Mouse (Mus musculus) lung, postnatal 0 days (tissue): ENCODE results near the gene Ppp4r2. TPM values are rescaled to one million over a fixed set of nuclear protein-coding genes. Genes with fewer than 3 reads are reported as not detected.

Source experiments
- ATAC-seq: fragments of 200-750 bp; cut with Nextera tagmentation; 2 replicates; pipeline ENCODE4 v1.8.0; 2017; ENCODE audit warnings: moderate library complexity
- DNase-seq: peaks from one replicate; pipeline ENCODE4 v3.0.0-alpha.2; 2016; ENCODE audit warnings: low spot score
- H3K27ac ChIP-seq: fragments of 300-500 bp; sonication (generic); 2 replicates; pipeline ENCODE4 v1.5.1; 2014; ENCODE audit warnings: antibody characterized with exemption, mild to moderate bottlenecking, low read length, mixed read lengths
- H3K27me3 ChIP-seq: fragments of 300-500 bp; sonication (generic); replicated peaks from 2 replicates; pipeline ENCODE4 v1.6.1; 2014; ENCODE audit warnings: low read length, mixed read lengths; ENCODE audit not compliant: insufficient read depth
- H3K36me3 ChIP-seq: fragments of 300-500 bp; sonication (generic); 2 replicates; pipeline ENCODE4 v1.6.1; 2014; ENCODE audit warnings: low read length, mixed read lengths; ENCODE audit not compliant: insufficient read depth
- H3K4me1 ChIP-seq: fragments of 300-500 bp; sonication (generic); 2 replicates; pipeline ENCODE4 v1.6.1; 2014; ENCODE audit warnings: antibody characterized with exemption, low read depth, low read length, mixed read lengths; ENCODE audit not compliant: insufficient read depth
- H3K4me2 ChIP-seq: fragments of 300-500 bp; sonication (generic); replicated peaks from 2 replicates; pipeline ENCODE4 v1.6.1; 2014; ENCODE audit warnings: low read depth, mild to moderate bottlenecking, low read length, moderate library complexity, mixed read lengths
- H3K4me3 ChIP-seq: fragments of 300-500 bp; sonication (generic); 2 replicates; pipeline ENCODE4 v1.5.1; 2014; ENCODE audit warnings: low read depth, low read length
- H3K9ac ChIP-seq: fragments of 300-500 bp; sonication (generic); replicated peaks from 2 replicates; pipeline ENCODE4 v1.6.1; 2014; ENCODE audit warnings: low read depth, mild to moderate bottlenecking
- H3K9me3 ChIP-seq: fragments of 300-500 bp; sonication (generic); 2 replicates; pipeline ENCODE4 v1.6.1; 2016; ENCODE audit warnings: low read length, mixed read lengths
- CTCF ChIP-seq: IDR thresholded peaks from 2 replicates; pipeline ENCODE4 v1.5.1; 2016; ENCODE audit warnings: antibody characterized with exemption, mild to moderate bottlenecking
- EP300 ChIP-seq: IDR thresholded peaks from 2 replicates; pipeline ENCODE4 v1.6.1; 2016; ENCODE audit warnings: antibody characterized with exemption, mild to moderate bottlenecking, control low read depth
- WGBS: fragments of 180-500 bp; shearing (Covaris S2); extraction: QIAGEN DNeasy Blood & Tissue Kit; methylation state at CpG from one replicate; pipeline ENCODE4 v1.1.7; 2014; 5-methylcytosine and 5-hydroxymethylcytosine counted together
- polyA plus RNA-seq: library from polyadenylated mRNA; unstranded; fragments of >200 nt; fragmentation: Nextera tagmentation; extraction: Ambion mirVana; gene quantifications from 2 replicates; pipeline ENCODE4 v1.2.1, GENCODE M21; 2015

The Ppp4r2 gene
- polyA plus RNA-seq, 1 experiment from 2014 or later, result 12.1 TPM

DNA sequence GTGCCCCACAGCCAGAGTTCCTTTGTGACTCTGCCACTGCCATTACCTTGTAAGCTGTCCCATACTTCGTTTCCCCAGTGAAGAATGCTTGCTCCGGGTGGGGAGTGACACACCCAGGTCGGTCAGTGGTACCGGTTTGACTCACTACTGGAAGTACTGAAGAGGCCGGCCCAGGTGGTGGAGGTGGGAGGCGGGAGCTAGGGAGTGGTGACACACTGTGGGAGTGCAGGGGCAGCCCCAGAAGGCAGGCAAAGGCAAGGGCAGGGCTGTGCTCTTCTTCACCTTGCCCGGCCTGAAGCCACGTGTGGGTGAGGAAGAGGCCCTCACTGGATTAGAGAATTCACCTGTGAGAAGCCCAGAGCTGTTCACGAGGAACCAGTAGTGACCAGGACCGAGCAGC, 46.2 kb downstream of the Ppp4r2 start:
- H3K4me3 ChIP-seq, result no peak overlapping the region
- H3K36me3 ChIP-seq, result no peaks in the 10 kb centered on the region
- no peak overlapping the region for H3K9ac ChIP-seq
- 34% methylated on average over 9 of the region's 10 CpGs for WGBS
- DNase-seq, result peak; percentile 71
- no peaks in the 10 kb centered on the region for H3K9me3 ChIP-seq
- no peak for TF ChIP-seq EP300
- no peak for TF ChIP-seq CTCF
- H3K27me3 ChIP-seq, result no peaks in the 10 kb centered on the region
- ATAC-seq, result peak; percentile 82
- H3K27ac ChIP-seq, result no peak overlapping the region
- no peak overlapping the region for H3K4me2 ChIP-seq
- no peaks in the 10 kb centered on the region for H3K4me1 ChIP-seq

DNA sequence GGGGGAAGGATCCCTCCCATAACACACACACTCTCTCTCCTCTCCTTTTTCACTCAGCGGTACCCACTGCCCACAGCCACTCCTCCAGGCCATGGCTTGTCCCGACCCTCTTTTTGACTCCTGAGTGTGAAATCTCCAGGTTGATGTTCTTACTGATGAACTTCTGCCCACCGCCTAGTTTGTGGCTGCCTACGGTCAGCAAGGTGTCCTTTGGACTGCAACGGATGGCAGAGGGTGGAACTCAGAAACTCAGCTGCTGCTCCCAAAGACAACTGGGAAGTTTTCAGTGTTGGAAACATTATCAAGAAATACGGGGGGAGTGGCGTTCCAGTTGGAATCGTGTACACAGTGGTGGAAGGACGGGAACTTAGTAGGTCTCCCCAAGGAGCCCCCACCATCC, 48.2 kb downstream of the Ppp4r2 start:
- H3K9me3 ChIP-seq, result no peaks in the 10 kb centered on the region
- H3K27ac ChIP-seq, result no peak overlapping the region
- no peak overlapping the region for H3K4me2 ChIP-seq
- no peaks in the 10 kb centered on the region for H3K4me1 ChIP-seq
- H3K36me3 ChIP-seq, result no peaks in the 10 kb centered on the region
- no peak for ATAC-seq
- no peaks in the 10 kb centered on the region for H3K27me3 ChIP-seq
- TF ChIP-seq EP300 (no peak), CTCF (no peak)
- no peak overlapping the region for H3K9ac ChIP-seq
- no peak overlapping the region for H3K4me3 ChIP-seq
- DNase-seq, result no peak
- WGBS, result 66% methylated on average over 9 of the region's 9 CpGs

DNA sequence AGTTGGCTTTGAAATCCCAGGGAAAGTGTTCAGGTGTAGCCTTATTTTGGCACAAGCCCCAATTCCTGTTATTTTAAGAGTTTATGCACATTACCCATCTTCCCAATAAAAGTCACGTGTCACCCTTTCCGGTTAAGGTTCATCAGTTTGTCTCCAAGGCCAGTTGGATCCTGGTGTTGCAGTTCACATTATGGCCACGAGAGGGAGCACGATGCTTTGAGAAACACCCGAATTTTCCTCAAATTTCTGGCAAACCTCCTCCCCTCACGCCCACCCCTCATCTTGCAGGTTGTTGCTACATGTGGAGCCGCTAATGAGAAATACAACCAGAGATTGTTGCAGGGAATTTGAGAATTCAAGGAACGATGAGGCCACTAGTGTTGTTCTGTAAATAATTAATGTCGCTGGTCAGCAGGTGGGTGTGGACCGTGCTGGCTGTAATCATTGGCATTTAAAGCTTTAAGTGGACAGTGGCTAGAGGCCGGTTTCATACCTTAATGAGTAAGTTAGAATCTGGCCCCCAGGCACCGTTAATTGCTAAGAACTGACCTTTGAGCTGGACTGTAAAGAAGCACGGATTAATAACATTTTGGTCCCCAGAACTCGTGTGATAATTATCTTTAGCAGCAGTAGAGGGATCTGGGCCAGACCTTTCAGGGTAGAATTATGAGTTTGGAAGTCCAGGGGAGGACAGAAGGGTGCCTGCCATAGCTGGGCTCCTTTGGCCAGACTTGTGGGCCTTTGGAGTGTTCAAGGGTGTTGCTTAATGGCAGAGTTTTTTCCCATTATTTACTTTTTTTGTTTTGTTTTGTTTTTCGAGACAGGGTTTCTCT, 49.2 kb downstream of the Ppp4r2 start:
- ATAC-seq, result peak; percentile 23; the same call in 1 of the 2 replicates
- H3K4me3 ChIP-seq, result no peak overlapping the region
- peak overlapping the region; percentile 40 for H3K4me2 ChIP-seq
- WGBS, result 16% methylated on average over 15 of the region's 15 CpGs
- H3K36me3 ChIP-seq, result no peaks in the 10 kb centered on the region
- no peak overlapping the region for H3K9ac ChIP-seq
- no peaks in the 10 kb centered on the region for H3K27me3 ChIP-seq
- no peak overlapping the region for H3K27ac ChIP-seq
- TF ChIP-seq CTCF, result peak; percentile 97
- no peak for TF ChIP-seq EP300
- H3K4me1 ChIP-seq, result no peaks in the 10 kb centered on the region
- peak; percentile 68 for DNase-seq
- H3K9me3 ChIP-seq, result no peaks in the 10 kb centered on the region

DNA sequence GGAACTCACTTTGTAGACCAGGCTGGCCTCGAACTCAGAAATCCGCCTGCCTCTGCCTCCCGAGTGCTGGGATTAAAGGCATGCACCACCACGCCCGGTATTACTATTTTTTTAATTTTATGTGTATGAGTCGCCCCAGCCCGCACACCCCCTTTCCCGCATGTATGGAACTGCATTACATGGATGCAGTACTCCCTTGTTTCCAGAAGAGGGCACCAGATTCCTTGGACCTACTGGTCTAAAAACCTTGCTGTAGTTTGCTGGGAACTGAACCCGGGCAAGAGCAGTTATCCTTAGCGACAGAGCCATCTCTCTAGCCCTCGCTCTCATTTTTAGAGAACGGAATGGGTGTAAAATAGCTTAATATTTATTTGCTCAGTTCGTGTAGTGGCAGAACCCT, 49.8 kb downstream of the Ppp4r2 start:
- H3K4me2 ChIP-seq, result no peak overlapping the region
- no peak overlapping the region for H3K27ac ChIP-seq
- H3K4me1 ChIP-seq, result no peaks in the 10 kb centered on the region
- no peak overlapping the region for H3K9ac ChIP-seq
- no peaks in the 10 kb centered on the region for H3K36me3 ChIP-seq
- H3K27me3 ChIP-seq, result no peaks in the 10 kb centered on the region
- WGBS, result 55% methylated on average over 13 of the region's 13 CpGs
- DNase-seq (peak; percentile 40), ATAC-seq (no peak)
- TF ChIP-seq CTCF, result peak; percentile 76
- no peak for TF ChIP-seq EP300
- no peaks in the 10 kb centered on the region for H3K9me3 ChIP-seq
- H3K4me3 ChIP-seq, result no peak overlapping the region

DNA sequence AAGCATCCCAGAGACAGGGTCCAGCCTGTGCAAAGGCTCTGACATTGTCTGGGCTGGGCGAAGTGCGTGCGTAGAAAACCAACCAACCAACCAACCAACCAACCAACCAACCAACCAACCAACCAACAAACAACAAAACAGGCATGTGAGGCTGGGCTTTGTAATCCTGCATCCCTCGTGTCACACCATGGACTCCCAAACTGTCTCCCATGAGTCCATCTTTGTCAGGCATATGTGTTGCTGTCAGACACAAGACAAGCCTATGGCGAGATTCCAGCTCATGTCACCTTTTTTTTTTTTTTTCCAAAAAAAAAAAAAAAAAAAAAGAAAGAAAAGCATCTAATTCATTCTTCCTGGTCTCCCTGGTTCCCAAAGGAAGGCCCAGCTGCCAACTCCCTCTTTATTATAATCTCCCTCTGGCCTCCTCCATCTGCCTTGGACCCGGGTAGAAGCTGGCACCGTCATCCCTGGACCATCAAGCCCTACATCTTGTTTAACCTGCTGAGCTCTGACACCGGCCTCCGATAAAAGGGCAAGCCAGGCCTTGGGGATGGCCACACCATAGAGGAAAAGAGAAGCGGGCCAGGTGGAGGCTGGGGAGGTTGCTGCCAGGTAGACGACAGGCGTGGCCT, 51.3 kb downstream of the Ppp4r2 start:
- no peaks in the 10 kb centered on the region for H3K27me3 ChIP-seq
- WGBS, result 88% methylated on average over 12 of the region's 12 CpGs
- no peak for TF ChIP-seq EP300
- no peak for TF ChIP-seq CTCF
- H3K4me3 ChIP-seq, result no peak overlapping the region
- H3K4me2 ChIP-seq, result no peak overlapping the region
- no peak overlapping the region for H3K9ac ChIP-seq
- H3K9me3 ChIP-seq, result no peaks in the 10 kb centered on the region
- DNase-seq, result no peak
- H3K36me3 ChIP-seq, result no peaks in the 10 kb centered on the region
- ATAC-seq, result no peak
- H3K4me1 ChIP-seq, result no peaks in the 10 kb centered on the region
- no peak overlapping the region for H3K27ac ChIP-seq

DNA sequence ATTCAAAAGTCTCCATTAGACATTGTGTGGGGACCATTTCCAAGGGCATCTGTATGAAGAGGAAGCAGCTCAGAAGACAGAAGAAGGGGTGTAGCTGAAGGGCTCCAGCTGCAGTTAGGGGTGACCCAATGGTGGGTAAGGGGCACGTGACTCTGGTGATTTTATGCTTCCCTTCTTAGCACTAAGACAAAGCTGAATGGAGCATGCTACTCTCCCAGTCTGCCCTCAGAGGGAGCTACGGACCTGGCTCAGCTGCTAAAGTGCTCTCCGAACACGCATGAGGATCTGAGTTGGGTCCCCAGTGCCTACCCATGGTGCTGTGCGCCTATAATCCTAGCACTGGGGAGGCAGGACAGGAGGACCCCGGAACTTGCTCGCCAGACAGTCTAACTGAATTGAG, 52.0 kb downstream of the Ppp4r2 start:
- H3K9me3 ChIP-seq, result no peaks in the 10 kb centered on the region
- H3K4me3 ChIP-seq, result no peak overlapping the region
- 60% methylated on average over 7 of the region's 7 CpGs for WGBS
- H3K4me2 ChIP-seq, result no peak overlapping the region
- H3K36me3 ChIP-seq, result no peaks in the 10 kb centered on the region
- no peak overlapping the region for H3K9ac ChIP-seq
- no peak for TF ChIP-seq EP300
- TF ChIP-seq CTCF, result no peak; the same call in 1 of the 2 replicates
- H3K4me1 ChIP-seq, result no peaks in the 10 kb centered on the region
- H3K27me3 ChIP-seq, result no peaks in the 10 kb centered on the region
- H3K27ac ChIP-seq, result no peak overlapping the region
- DNase-seq (no peak), ATAC-seq (no peak)
